Mouse (Mus musculus) hindbrain, embryonic 12.5 days (tissue): ENCODE results near the gene Colgalt1. TPM values are rescaled to one million over a fixed set of nuclear protein-coding genes. Genes with fewer than 3 reads are reported as not detected.

Source experiments
- ATAC-seq: fragments of 200-750 bp; cut with Nextera tagmentation; 2 replicates; pipeline ENCODE4 v1.8.0; 2017; ENCODE audit warnings: moderate TSS enrichment; ENCODE audit not compliant: low FRiP score
- H3K27ac ChIP-seq: fragments of 300-500 bp; sonication (generic); 2 replicates; pipeline ENCODE4 v1.5.1; 2016; ENCODE audit warnings: mild to moderate bottlenecking
- H3K27me3 ChIP-seq: fragments of 300-500 bp; sonication (generic); 2 replicates; pipeline ENCODE4 v1.6.1; 2016; ENCODE audit warnings: mild to moderate bottlenecking
- H3K36me3 ChIP-seq: fragments of 300-500 bp; sonication (generic); 2 replicates; pipeline ENCODE4 v1.6.1; 2016; ENCODE audit warnings: mild to moderate bottlenecking
- H3K4me1 ChIP-seq: fragments of 300-500 bp; sonication (generic); 2 replicates; pipeline ENCODE4 v1.6.1; 2016
- H3K4me2 ChIP-seq: fragments of 300-500 bp; sonication (generic); replicated peaks from 2 replicates; pipeline ENCODE4 v1.6.1; 2016; ENCODE audit warnings: mild to moderate bottlenecking
- H3K4me3 ChIP-seq: fragments of 300-500 bp; sonication (generic); 2 replicates; pipeline ENCODE4 v1.5.1; 2016; ENCODE audit warnings: mild to moderate bottlenecking
- H3K9ac ChIP-seq: fragments of 300-500 bp; sonication (generic); 2 replicates; pipeline ENCODE4 v1.6.1; 2016; ENCODE audit warnings: mild to moderate bottlenecking, moderate library complexity
- H3K9me3 ChIP-seq: fragments of 300-500 bp; sonication (generic); replicated peaks from 2 replicates; pipeline ENCODE4 v1.6.1; 2016; ENCODE audit warnings: mild to moderate bottlenecking
- WGBS: fragments of 180-500 bp; shearing (Covaris S2); methylation state at CpG from one replicate; pipeline ENCODE4 v1.1.7; 2016; 5-methylcytosine and 5-hydroxymethylcytosine counted together
- polyA plus RNA-seq: library from polyadenylated mRNA; unstranded; fragments of >200 nt; fragmentation: Nextera tagmentation; extraction: Ambion mirVana; gene quantifications from 2 replicates; pipeline ENCODE4 v1.2.1, GENCODE M21; 2016

The Colgalt1 gene
- polyA plus RNA-seq, 1 experiment from 2014 or later = 65.9 TPM

DNA sequence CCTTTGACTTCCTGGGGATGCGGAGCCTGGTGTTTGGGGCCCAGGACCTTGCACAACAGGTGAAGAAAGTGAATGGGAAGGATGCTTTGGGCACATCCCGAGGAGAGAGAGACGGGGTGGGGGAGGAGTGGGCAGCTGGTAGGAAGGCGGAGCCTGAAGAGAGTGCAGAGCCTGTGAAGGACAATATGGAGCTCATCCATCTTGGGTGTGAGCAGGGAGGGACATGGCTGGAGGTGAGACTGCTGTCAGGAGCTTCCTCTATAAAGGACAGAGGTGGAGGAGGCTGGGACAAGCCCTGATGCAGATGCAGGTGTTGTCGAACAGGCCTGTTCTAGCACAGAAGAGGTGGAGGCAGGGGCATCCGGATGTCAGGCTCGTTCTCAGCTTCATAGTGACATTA is 6.8 kb upstream of the Colgalt1 start:
- ATAC-seq = no peak
- 59% methylated on average over 7 of the region's 7 CpGs for WGBS
- H3K27ac ChIP-seq = no peak overlapping the region
- peaks cover 52% of the 10 kb centered on the region for H3K27me3 ChIP-seq
- H3K4me2 ChIP-seq = no peak overlapping the region
- no peaks in the 10 kb centered on the region for H3K9me3 ChIP-seq
- peaks cover 14% of the 10 kb centered on the region for H3K4me1 ChIP-seq
- peaks cover 3% of the 10 kb centered on the region; the same call in 1 of the 2 replicates for H3K36me3 ChIP-seq
- H3K9ac ChIP-seq = no peak overlapping the region
- no peak overlapping the region for H3K4me3 ChIP-seq

DNA sequence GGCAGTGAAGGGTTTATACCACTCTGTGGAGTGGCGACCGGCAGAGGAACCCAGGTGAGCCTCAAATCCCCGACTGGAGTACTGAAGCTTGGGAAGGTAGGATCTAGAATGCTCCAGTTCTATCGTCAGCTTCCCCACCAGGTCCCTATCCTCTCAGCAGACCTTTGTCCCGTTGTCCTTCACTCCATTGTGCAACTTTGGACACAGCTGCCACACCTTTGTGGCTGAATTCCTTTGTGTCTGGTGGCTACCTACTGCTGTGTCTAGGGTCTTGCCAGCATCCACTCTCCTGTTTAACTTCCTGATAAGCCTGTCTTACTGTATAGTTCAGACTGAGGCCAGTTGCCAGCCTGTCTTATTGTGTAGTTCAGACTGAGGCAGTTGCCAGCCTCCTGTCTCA is 1.3 kb downstream of the Colgalt1 start:
- H3K27me3 ChIP-seq = no peaks in the 10 kb centered on the region
- H3K9ac ChIP-seq = peak overlapping the region; percentile 88
- peaks cover 13% of the 10 kb centered on the region for H3K4me1 ChIP-seq
- H3K9me3 ChIP-seq = no peaks in the 10 kb centered on the region
- no peak for ATAC-seq
- WGBS = 58% methylated on average over 5 of the region's 5 CpGs
- peak overlapping the region; percentile 81 for H3K4me3 ChIP-seq
- H3K4me2 ChIP-seq = peak overlapping the region; percentile 83
- peaks cover 34% of the 10 kb centered on the region for H3K36me3 ChIP-seq
- no peak overlapping the region for H3K27ac ChIP-seq

DNA sequence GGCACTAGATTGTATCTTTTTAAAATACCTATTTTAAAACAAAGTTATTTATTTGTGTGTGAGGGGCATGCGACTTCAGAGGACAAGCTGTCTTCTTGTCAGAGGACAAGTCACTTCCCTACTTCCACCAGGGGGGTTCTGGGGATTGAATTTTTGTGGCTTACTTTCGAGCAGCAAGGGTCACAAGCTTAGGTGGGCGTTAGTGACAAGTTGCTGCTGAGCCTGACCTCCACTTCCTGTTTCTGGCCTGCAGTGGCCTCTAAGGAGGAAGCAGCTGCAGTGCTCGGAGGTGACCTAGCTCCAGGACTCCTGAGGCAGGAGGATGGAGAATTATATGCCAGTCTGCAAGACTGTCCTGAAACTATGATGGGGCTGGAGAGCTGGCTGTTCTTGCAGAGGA is 2.6 kb downstream of the Colgalt1 start:
- 61% methylated on average over 4 of the region's 4 CpGs for WGBS
- ATAC-seq = no peak
- Histone ChIP-seq H3K27me3 (no peaks in the 10 kb centered on the region), H3K36me3 (peaks cover 47% of the 10 kb centered on the region), H3K4me1 (peaks cover 13% of the 10 kb centered on the region), H3K9me3 (no peaks in the 10 kb centered on the region), H3K4me3 (no peak overlapping the region), H3K4me2 (no peak overlapping the region), H3K27ac (no peak overlapping the region), H3K9ac (no peak overlapping the region)

DNA sequence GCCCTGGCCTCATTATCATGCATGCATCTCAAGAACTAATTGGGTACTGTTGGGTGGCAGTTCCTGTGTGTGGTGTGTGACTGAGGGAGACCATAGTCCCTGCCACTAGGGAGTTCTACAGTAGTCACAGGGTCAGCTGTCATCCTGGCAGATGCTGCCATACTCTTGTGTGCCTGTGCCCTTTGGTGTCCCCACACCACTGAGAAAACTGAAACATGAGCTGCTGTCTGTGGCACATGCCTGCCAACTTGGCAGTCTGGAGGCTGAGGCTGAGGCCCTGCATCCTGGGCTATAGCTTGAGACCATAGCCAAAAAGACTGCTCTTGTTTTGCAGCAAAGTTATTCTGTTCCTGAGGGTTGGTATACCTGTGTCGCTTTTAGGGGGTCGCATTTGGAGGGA is 9.0 kb downstream of the Colgalt1 start:
- H3K36me3 ChIP-seq = peaks cover 95% of the 10 kb centered on the region

DNA sequence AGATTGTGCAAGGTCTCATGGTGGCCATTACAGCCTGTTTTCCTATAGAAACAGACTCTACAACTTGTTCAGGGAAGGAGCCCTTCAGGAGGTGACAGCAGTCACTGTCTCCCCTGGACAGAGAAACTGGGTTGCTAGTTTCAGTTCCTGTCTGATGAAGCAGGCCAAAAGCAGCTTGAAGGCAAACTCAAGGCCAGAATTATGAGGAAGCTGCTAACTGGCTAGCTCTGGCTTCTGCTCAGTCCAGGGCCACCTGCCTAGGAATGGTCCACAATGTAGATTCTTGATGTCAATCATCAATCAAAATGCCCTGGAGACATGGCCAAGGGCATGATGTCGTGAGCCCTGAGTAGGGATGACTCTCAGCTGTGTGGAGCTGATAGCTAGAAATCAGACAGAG is 14.3 kb downstream of the Colgalt1 start:
- Histone ChIP-seq H3K9me3 (peaks cover 14% of the 10 kb centered on the region), H3K9ac (no peak overlapping the region), H3K4me2 (no peak overlapping the region), H3K4me3 (no peak overlapping the region), H3K27ac (no peak overlapping the region), H3K4me1 (peaks cover 19% of the 10 kb centered on the region), H3K27me3 (peaks cover 7% of the 10 kb centered on the region), H3K36me3 (peaks cover 46% of the 10 kb centered on the region)
- WGBS = 78% methylated on average over 1 of the region's 1 CpGs
- ATAC-seq = no peak

More for the DNA sequence above, 9.0 kb downstream of the Colgalt1 start:
- H3K9ac ChIP-seq = no peak overlapping the region
- H3K4me2 ChIP-seq = no peak overlapping the region
- no peaks in the 10 kb centered on the region for H3K27me3 ChIP-seq
- H3K4me1 ChIP-seq = no peaks in the 10 kb centered on the region
- H3K27ac ChIP-seq = no peak overlapping the region
- no peak overlapping the region for H3K4me3 ChIP-seq
- 97% methylated on average over 2 of the region's 2 CpGs for WGBS
- no peak for ATAC-seq
- peaks cover 14% of the 10 kb centered on the region for H3K9me3 ChIP-seq

DNA sequence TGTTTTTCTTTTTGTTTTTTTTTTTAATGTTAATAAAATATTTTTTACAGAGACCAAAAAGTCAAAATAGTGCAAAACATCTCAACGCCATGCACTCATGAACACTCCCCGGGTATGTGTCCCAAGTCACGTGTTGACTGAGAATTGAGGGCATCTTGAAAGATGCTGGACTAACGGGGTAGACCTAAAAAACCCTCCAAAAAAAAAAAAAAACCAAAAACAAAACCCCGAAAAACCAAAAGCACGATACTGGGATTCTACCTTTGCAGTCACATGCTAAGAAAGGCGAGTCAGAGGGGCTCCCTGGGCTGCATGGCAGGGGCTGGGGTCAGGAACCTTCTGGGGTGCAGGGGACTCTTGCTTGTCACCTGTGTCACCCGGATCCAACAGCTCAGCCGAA is 16.0 kb downstream of the Colgalt1 start:
- peaks cover 24% of the 10 kb centered on the region for H3K27me3 ChIP-seq
- H3K9me3 ChIP-seq = peaks cover 14% of the 10 kb centered on the region
- peaks cover 30% of the 10 kb centered on the region for H3K36me3 ChIP-seq
- H3K4me2 ChIP-seq = no peak overlapping the region
- H3K9ac ChIP-seq = no peak overlapping the region
- peaks cover 21% of the 10 kb centered on the region for H3K4me1 ChIP-seq
- WGBS = 89% methylated on average over 9 of the region's 9 CpGs
- no peak overlapping the region for H3K4me3 ChIP-seq
- H3K27ac ChIP-seq = no peak overlapping the region
- no peak for ATAC-seq

DNA sequence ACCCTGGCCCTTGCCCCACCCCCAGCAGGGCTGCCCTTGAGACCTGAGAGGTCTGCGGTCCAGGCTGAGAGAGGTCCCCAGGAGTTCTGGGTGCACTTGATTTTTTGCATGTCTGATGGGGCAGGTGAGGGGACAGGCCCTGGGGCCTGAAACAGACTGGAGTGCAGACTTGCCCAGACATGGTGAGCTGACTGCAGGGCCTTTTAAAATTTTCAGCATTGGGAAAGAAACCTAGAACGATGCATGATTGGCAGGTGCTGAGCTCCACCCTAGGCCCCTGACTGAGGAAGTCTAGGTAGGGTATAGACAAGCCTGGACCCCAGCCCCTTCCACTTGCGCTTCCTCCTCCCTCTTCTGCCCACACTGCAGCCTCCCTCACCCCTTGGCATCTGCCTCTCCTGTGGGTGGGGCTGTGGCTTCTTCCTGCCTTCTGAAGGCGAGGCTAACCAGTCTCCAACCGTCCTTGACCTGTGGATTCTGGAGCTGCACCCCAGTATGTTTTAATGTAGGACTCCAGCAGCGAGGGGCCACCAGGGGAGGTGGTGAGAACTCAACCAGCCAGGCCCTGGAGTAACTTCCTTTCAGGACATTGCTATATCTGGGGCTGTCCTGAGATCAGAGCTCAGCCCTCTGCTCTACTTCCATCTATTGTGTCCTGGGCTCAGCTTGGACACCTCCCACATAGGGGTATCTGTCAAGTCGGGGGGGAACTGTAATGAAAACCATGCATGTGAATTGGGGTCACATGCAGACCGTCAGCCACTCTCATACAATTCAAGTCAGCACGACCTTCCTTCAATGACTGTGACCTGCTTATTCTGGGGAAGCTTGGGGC is 16.7 kb downstream of the Colgalt1 start:
- peaks cover 28% of the 10 kb centered on the region for H3K27me3 ChIP-seq
- ATAC-seq = no peak
- peaks cover 7% of the 10 kb centered on the region for H3K9me3 ChIP-seq
- H3K4me3 ChIP-seq = no peak overlapping the region
- no peak overlapping the region for H3K4me2 ChIP-seq
- H3K9ac ChIP-seq = no peak overlapping the region
- WGBS = 49% methylated on average over 9 of the region's 9 CpGs
- H3K36me3 ChIP-seq = peaks cover 22% of the 10 kb centered on the region
- H3K27ac ChIP-seq = no peak overlapping the region
- peaks cover 21% of the 10 kb centered on the region for H3K4me1 ChIP-seq

DNA sequence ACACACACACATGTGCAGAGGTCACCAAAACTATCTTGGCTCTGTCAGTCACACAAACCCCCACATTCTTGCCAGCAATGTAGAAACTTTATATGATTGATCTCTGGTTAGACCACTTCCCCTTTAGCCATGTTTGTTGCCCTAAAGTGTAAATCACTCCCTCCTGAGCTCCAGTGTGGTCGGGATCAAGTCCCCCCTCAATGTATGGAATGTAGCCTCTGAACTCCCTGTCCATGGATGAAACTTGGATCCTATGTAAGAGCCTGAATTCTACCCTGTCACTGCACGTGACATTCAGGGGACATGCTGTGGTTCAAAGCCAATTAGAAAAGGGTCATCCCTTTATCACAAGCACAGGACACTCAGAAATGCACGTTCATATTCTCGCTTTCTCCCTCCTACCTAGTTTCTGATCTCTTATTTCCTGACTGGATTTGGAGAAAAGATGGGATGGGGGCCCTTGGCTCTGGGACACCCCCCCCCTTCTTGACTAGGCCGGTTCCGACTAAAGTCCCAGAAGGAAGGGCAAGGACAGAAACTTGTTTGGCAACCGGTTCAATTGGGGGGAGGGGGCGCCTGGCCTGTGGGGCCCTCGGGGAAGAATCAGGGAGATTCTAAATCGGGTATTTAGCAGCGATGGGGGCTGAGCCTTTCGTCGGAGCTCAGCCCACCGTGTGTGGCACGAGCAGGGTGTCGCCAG is 17.7 kb downstream of the Colgalt1 start:
- H3K27me3 ChIP-seq = peaks cover 38% of the 10 kb centered on the region
- no peaks in the 10 kb centered on the region; the same call in none of the 2 replicates for H3K9me3 ChIP-seq
- H3K4me1 ChIP-seq = peaks cover 21% of the 10 kb centered on the region
- H3K4me2 ChIP-seq = peak overlapping the region; percentile 71
- peak overlapping the region; percentile 49 for H3K4me3 ChIP-seq
- H3K9ac ChIP-seq = peak overlapping the region; percentile 65
- peaks cover 20% of the 10 kb centered on the region for H3K36me3 ChIP-seq
- WGBS = 9% methylated on average over 16 of the region's 16 CpGs
- ATAC-seq = no peak
- peak overlapping the region; percentile 73 for H3K27ac ChIP-seq

DNA sequence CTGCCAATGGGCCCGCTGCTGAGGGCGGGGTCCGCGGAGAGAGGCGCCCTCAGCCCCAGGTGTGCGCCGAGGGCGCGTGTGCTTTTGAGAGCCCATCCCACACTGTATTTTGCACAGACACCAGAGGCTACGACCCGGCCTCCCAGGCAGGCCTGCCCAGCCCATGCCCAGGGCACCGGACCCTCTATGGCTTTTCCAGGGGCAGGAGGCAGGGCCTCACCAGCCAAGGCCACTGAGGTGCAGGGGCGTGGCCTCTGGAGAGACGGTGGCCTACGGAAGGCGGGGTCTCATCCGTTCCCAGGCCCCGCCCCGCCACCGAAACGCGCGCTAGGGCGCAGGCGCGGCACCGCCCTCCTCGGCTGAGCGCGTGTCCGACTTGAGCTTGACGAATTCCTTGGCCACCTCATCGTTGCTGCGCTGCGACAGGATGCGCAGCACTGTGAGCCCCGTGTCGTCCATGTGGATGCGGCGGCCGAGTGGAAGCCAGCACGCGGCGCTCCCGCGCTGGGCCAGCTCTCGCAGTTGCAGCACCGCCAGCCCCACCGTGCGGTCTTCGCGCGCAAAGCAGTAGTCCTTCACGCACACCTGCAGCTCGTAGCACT is 18.4 kb downstream of the Colgalt1 start:
- peak overlapping the region; percentile 49 for H3K4me3 ChIP-seq
- peak overlapping the region; percentile 73 for H3K27ac ChIP-seq
- H3K4me1 ChIP-seq = peaks cover 22% of the 10 kb centered on the region
- H3K9me3 ChIP-seq = no peaks in the 10 kb centered on the region; the same call in none of the 2 replicates
- peaks cover 13% of the 10 kb centered on the region for H3K36me3 ChIP-seq
- peak overlapping the region; percentile 65 for H3K9ac ChIP-seq
- WGBS = under 1% methylated on average over 54 of the region's 55 CpGs
- H3K4me2 ChIP-seq = peak overlapping the region; percentile 71
- peaks cover 45% of the 10 kb centered on the region for H3K27me3 ChIP-seq
- ATAC-seq = peak; percentile 86

DNA sequence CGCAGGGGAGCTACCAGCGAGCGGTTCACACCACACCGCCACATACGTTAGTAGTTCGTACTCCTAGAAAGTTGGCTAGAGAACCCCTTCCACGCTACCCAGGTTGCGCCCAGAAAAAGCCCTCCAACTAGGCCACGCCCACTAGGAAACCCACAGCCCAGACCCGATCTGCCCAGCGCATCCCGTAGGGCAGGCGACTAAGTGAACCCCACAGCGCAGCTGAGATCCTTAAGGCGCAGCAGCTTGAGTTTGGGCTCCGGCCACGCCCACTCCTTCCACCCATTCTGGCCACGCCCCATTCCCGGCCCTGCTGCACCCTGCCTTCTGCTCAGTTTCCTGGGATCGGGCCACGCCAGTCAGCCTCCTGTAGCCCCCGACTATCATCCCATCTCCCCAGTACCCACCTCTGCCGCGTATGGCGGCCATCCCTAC is 19.0 kb downstream of the Colgalt1 start:
- Histone ChIP-seq H3K4me3 (peak overlapping the region; percentile 49), H3K9ac (peak overlapping the region; percentile 32; the same call in 1 of the 2 replicates), H3K36me3 (peaks cover 8% of the 10 kb centered on the region), H3K27ac (peak overlapping the region; percentile 73; the same call in 1 of the 2 replicates), H3K4me2 (peak overlapping the region; percentile 71), H3K27me3 (peaks cover 51% of the 10 kb centered on the region), H3K4me1 (peaks cover 26% of the 10 kb centered on the region), H3K9me3 (no peaks in the 10 kb centered on the region; the same call in none of the 2 replicates)
- WGBS = 5% methylated on average over 25 of the region's 25 CpGs
- peak; percentile 45 for ATAC-seq

DNA sequence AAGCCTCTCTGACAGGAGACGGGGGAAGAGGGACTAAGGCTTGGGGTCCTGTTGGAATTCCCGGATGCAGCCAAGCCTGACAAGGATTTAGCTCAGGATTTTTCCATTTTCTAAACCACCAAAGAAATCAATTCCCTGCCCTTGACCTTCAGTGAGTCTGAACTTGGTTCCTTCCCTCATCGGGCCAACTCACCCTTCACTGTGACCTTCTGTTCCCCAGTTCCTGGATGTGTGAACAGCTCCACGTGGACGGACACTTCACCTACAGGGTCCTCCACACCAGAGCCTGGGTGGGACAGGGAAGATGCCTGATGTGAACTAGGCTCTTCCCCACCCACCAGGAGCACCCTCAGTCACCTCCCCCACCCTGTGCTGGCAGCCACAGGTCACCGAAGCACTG is 20.0 kb downstream of the Colgalt1 start:
- peaks cover 26% of the 10 kb centered on the region for H3K4me1 ChIP-seq
- 90% methylated on average over 6 of the region's 6 CpGs for WGBS

DNA sequence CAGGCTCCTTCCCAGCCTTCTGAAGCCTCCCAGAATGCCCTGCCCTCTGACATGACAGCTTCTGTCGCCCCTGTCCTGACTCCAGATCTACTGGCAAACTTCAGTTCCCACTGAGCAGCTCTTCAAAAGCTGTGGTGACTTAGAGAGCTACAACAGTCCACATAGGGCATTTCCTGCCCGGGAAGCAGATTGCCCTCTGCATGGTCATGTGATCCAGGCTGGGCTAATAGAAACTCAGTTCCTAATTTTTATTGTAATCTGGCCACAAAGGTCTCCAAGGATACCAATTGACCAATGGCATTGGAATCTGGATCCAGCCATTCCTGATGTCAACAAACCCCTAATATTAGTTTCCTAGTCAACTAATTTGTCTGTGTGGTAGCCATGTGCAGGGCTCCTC is 21.1 kb downstream of the Colgalt1 start:
- Histone ChIP-seq H3K27ac (no peak overlapping the region), H3K4me2 (no peak overlapping the region), H3K9ac (no peak overlapping the region), H3K9me3 (no peaks in the 10 kb centered on the region; the same call in none of the 2 replicates), H3K36me3 (peaks cover 8% of the 10 kb centered on the region), H3K4me3 (no peak overlapping the region), H3K27me3 (peaks cover 67% of the 10 kb centered on the region), H3K4me1 (peaks cover 26% of the 10 kb centered on the region)
- ATAC-seq = no peak
- 55% methylated on average over 2 of the region's 2 CpGs for WGBS

More for the DNA sequence above, 20.0 kb downstream of the Colgalt1 start:
- Histone ChIP-seq H3K4me3 (no peak overlapping the region), H3K9ac (no peak overlapping the region), H3K36me3 (peaks cover 8% of the 10 kb centered on the region), H3K27me3 (peaks cover 61% of the 10 kb centered on the region), H3K27ac (no peak overlapping the region), H3K9me3 (no peaks in the 10 kb centered on the region; the same call in none of the 2 replicates), H3K4me2 (no peak overlapping the region)
- ATAC-seq = no peak
